Mouse (Mus musculus) ovary, adult 18-20 months (tissue): ENCODE measurements around the gene Cdk19.

Source experiments
- DNase-seq: peaks from one replicate; pipeline ENCODE4 v3.0.0; 2022; ENCODE audit warnings: low spot score, mixed read lengths

Gene Cdk19

GRCm38 (mm10) chr10:40442076-40442475 is 102.7 kb downstream of the Cdk19 start:
- DNase-seq = no peak

- DNase-seq = no peak
These were observed 104.0 kb downstream of the Cdk19 start for GRCm38 (mm10) chr10:40443371-40443770.

- no peak for DNase-seq
These were observed 104.5 kb downstream of the Cdk19 start for GRCm38 (mm10) chr10:40443806-40444357.

GRCm38 (mm10) chr10:40444586-40444985 is 105.2 kb downstream of the Cdk19 start:
- no peak for DNase-seq

GRCm38 (mm10) chr10:40446088-40446604 is 106.8 kb downstream of the Cdk19 start:
- DNase-seq = no peak

GRCm38 (mm10) chr10:40446630-40447029 is 107.3 kb downstream of the Cdk19 start:
- DNase-seq = no peak

- no peak for DNase-seq
These were observed 107.9 kb downstream of the Cdk19 start for GRCm38 (mm10) chr10:40447295-40447694.

- DNase-seq = no peak
These were observed 108.6 kb downstream of the Cdk19 start for GRCm38 (mm10) chr10:40447921-40448320.

- no peak for DNase-seq
These were observed 109.1 kb downstream of the Cdk19 start for GRCm38 (mm10) chr10:40448444-40448843.

- no peak for DNase-seq
These were observed 110.2 kb downstream of the Cdk19 start for GRCm38 (mm10) chr10:40449571-40449970.

GRCm38 (mm10) chr10:40450171-40450570 is 110.8 kb downstream of the Cdk19 start:
- no peak for DNase-seq

- no peak for DNase-seq
These were observed 117.8 kb downstream of the Cdk19 start for GRCm38 (mm10) chr10:40457116-40457515.

GRCm38 (mm10) chr10:40459141-40459540 is 119.8 kb downstream of the Cdk19 start:
- DNase-seq = no peak

- DNase-seq = no peak
These were observed 122.0 kb downstream of the Cdk19 start for GRCm38 (mm10) chr10:40461362-40461761.

- no peak for DNase-seq
These were observed 122.9 kb downstream of the Cdk19 start for GRCm38 (mm10) chr10:40462257-40462656.

- DNase-seq = no peak
These were observed 128.0 kb downstream of the Cdk19 start for GRCm38 (mm10) chr10:40467174-40467911.

GRCm38 (mm10) chr10:40467912-40468254 is 128.5 kb downstream of the Cdk19 start:
- no peak for DNase-seq

- DNase-seq = no peak
These were observed 129.8 kb downstream of the Cdk19 start for GRCm38 (mm10) chr10:40469145-40469544.

GRCm38 (mm10) chr10:40476535-40477285 is 137.3 kb downstream of the Cdk19 start:
- no peak for DNase-seq

- no peak for DNase-seq
These were observed 138.2 kb downstream of the Cdk19 start for GRCm38 (mm10) chr10:40477426-40478075.

- DNase-seq = no peak
These were observed 139.3 kb downstream of the Cdk19 start for GRCm38 (mm10) chr10:40478626-40479025.

GRCm38 (mm10) chr10:40479216-40479615 is 139.9 kb downstream of the Cdk19 start:
- DNase-seq = no peak
